Mouse (Mus musculus): ENCODE results near the gene Btbd9.

- TF ChIP-seq CTCF (IDR thresholded peaks at IDR 0.05; ENCODE audit: low read depth, low read length) (no peak), EP300 (IDR thresholded peaks at IDR 0.05; ENCODE audit: insufficient read depth, low read depth, low read length) (no peak), POLR2A (IDR thresholded peaks at IDR 0.05; ENCODE audit: insufficient read depth, low read length) (no peak)
These were observed 7.1 kb upstream of the Btbd9 start for GRCm38 (mm10) chr17:30583258-30584001.
